Mouse (Mus musculus) hindbrain, embryonic 14.5 days (tissue): ENCODE measurements at regions not wholly inside any gene's neighbourhood (a gene's known extent, or its start where the extent isn't known, plus 50 kb on each side); places are given as distances from the start of the nearest gene placed in this dataset.
"Not testable (repeated sequence)": the region's sequence is repeated elsewhere in the genome, so short reads cannot be mapped to it uniquely, and the experiment has no call there.

Experiments used
- ATAC-seq: fragments of 200-750 bp; cut with Nextera tagmentation; 2 replicates; pipeline ENCODE4 v1.8.0; 2017; ENCODE audit warnings: moderate number of reproducible peaks, mild to moderate bottlenecking, moderate TSS enrichment, moderate library complexity; ENCODE audit not compliant: low FRiP score
- DNase-seq: peaks from one replicate; pipeline ENCODE4 v3.0.0-alpha.2; 2015; ENCODE audit warnings: low spot score
- H3K27ac ChIP-seq: fragments of 300-500 bp; sonication (generic); 2 replicates; pipeline ENCODE4 v1.5.1; 2014; ENCODE audit warnings: mild to moderate bottlenecking, moderate library complexity
- H3K27me3 ChIP-seq: fragments of 300-500 bp; sonication (generic); 2 replicates; pipeline ENCODE4 v1.6.1; 2014; ENCODE audit warnings: mild to moderate bottlenecking, low read length, mixed read lengths; ENCODE audit not compliant: control insufficient read depth, insufficient read depth
- H3K36me3 ChIP-seq: fragments of 300-500 bp; sonication (generic); replicated peaks from 2 replicates; pipeline ENCODE4 v1.6.1; 2014; ENCODE audit not compliant: control insufficient read depth, insufficient read depth
- H3K4me1 ChIP-seq: fragments of 300-500 bp; sonication (generic); replicated peaks from 2 replicates; pipeline ENCODE4 v1.6.1; 2014; ENCODE audit warnings: antibody characterized with exemption, low read length, mixed read lengths; ENCODE audit not compliant: control insufficient read depth, insufficient read depth
- H3K4me2 ChIP-seq: fragments of 300-500 bp; sonication (generic); replicated peaks from 2 replicates; pipeline ENCODE4 v1.6.1; 2014; ENCODE audit warnings: mild to moderate bottlenecking, moderate library complexity
- H3K4me3 ChIP-seq: fragments of 300-500 bp; sonication (generic); replicated peaks from 2 replicates; pipeline ENCODE4 v1.5.1; 2014; ENCODE audit warnings: mild to moderate bottlenecking, low read length
- H3K9ac ChIP-seq: fragments of 300-500 bp; sonication (generic); 2 replicates; pipeline ENCODE4 v1.6.1; 2014
- H3K9me3 ChIP-seq: fragments of 300-500 bp; sonication (generic); 2 replicates; pipeline ENCODE4 v1.6.1; 2016; ENCODE audit warnings: low read length; ENCODE audit not compliant: control insufficient read depth
- WGBS: fragments of 180-500 bp; shearing (Covaris S2); extraction: QIAGEN DNeasy Blood & Tissue Kit; methylation state at CpG from one replicate; pipeline ENCODE4 v1.1.7; 2014; 5-methylcytosine and 5-hydroxymethylcytosine counted together

DNA sequence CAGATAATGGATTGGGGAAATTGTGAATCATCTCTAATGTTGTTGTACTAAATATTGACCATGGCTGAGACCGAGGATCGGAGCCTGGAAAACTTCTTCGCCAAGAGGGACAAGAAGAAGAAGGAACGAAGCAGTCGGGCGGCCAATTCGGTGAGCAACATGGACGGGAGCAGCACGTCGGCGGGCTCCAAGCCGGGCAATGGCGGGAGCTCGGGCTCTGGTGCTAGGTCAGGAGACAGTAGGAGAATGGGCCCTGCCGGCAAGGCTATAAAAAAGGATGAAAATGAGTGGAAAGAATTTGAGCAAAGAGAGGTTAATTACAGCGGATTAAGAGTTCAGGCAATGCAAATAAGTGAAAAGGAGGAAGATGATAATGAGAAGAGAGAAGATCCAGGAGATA lies 55.0 kb upstream of the Zfp990 start:
- not testable (repeated sequence) for H3K9me3 ChIP-seq, H3K4me3 ChIP-seq, H3K27ac ChIP-seq, H3K36me3 ChIP-seq, H3K9ac ChIP-seq, H3K4me2 ChIP-seq, ATAC-seq, H3K27me3 ChIP-seq, DNase-seq, H3K4me1 ChIP-seq
- 92% methylated on average over 16 of the region's 16 CpGs for WGBS

DNA sequence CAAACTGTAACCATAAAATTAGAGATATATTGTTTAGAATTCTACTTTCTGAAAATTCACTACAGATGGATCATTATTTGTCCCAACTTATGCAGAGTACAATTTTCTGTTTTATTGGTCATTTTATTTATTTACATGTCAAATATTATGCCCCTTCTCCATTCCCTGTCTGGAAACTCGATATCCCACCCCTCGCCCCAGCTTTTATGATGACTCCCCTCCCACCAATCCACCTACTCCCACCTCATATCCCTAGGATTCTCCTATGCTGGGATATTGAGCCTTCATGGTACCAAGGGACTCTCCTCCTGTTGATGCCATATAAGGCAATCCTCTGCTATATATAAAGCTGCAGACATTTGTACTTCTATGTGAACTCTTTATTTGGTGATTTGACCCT lies 62.0 kb upstream of the Zfp990 start:
- Histone ChIP-seq H3K9ac (no peak overlapping the region), H3K4me3 (no peak overlapping the region), H3K27ac (no peak overlapping the region), H3K4me1 (no peaks in the 10 kb centered on the region), H3K9me3 (peaks cover 39% of the 10 kb centered on the region), H3K27me3 (no peaks in the 10 kb centered on the region), H3K4me2 (no peak overlapping the region), H3K36me3 (no peaks in the 10 kb centered on the region)
- no peak for ATAC-seq
- 79% methylated on average over 2 of the region's 2 CpGs for WGBS
- no peak for DNase-seq

DNA sequence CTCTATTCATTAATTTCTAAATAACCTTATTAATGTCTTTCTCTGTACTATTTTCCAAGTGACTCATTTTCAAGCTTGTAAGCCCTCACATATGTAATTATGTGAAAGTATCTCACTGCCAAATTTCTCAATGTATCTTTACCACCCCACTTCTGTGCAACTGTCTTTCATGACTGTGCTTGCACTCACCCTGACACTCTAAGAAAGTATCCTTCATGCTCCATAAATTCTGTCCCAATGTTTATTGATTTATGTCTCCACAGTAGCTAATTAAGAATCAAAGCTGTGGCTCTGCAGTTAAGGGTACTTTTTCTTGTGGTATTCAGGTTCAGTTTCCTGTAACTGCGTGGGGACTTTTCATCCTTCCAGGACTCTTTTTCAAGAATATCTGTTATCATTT lies 73.8 kb upstream of the Zfp990 start:
- H3K9me3 ChIP-seq: peaks cover 64% of the 10 kb centered on the region
- H3K27me3 ChIP-seq, H3K4me1 ChIP-seq, H3K9ac ChIP-seq, DNase-seq, H3K27ac ChIP-seq, ATAC-seq, H3K4me3 ChIP-seq, H3K36me3 ChIP-seq, H3K4me2 ChIP-seq: not testable (repeated sequence)
- WGBS: 92% methylated on average over 1 of the region's 1 CpGs

DNA sequence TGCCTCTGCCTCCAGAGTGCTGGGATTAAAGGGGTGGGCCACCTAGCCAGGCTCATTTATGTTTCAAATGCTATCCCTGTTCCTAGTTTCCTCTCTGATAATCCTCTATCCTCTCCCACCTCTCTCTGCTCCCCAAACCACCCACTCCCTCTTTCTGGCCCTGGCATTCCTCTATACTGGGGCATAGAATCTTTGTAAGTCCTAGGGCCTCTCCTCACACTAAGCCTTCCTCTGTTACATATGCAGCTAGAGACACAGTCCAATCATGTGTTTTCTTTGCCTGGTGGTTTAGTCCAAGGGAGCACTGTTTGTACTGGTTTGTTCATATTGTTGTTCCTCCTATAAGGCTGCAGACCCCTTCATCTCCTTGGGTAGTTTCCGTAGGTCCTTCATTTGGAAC lies 76.0 kb upstream of the Zfp990 start:
- no peak overlapping the region for H3K4me3 ChIP-seq
- DNase-seq: no peak
- no peak overlapping the region for H3K27ac ChIP-seq
- no peaks in the 10 kb centered on the region for H3K36me3 ChIP-seq
- no peaks in the 10 kb centered on the region for H3K4me1 ChIP-seq
- no peak overlapping the region for H3K9ac ChIP-seq
- H3K27me3 ChIP-seq: no peaks in the 10 kb centered on the region
- WGBS: 90% methylated on average over 1 of the region's 1 CpGs
- peaks cover 68% of the 10 kb centered on the region for H3K9me3 ChIP-seq
- no peak for ATAC-seq
- no peak overlapping the region for H3K4me2 ChIP-seq

DNA sequence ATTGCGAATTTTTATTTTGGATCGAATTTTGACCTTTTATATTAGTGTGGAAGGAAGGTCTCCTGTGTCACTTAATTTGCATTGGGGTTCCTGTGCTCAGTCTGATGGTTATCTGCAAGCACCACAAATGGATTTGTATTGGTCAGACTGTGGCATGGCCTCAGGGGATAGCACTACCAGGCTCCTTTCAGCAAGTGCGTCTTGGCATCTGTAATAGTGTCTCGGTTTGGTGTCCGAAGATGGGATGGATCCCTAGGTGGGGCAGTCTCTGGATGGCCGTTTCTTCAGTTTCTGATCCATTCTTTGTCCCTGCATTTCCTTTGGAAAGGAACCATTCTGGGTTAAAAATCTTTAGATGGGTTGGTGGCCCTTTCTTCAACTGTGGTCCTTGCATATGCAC lies 76.5 kb upstream of the Zfp990 start:
- Histone ChIP-seq H3K36me3 (no peaks in the 10 kb centered on the region), H3K27me3 (no peaks in the 10 kb centered on the region), H3K27ac (no peak overlapping the region), H3K9me3 (peaks cover 67% of the 10 kb centered on the region), H3K4me1 (no peaks in the 10 kb centered on the region), H3K4me2 (no peak overlapping the region), H3K4me3 (no peak overlapping the region), H3K9ac (no peak overlapping the region)
- ATAC-seq: no peak
- WGBS: 68% methylated on average over 6 of the region's 6 CpGs
- no peak for DNase-seq

DNA sequence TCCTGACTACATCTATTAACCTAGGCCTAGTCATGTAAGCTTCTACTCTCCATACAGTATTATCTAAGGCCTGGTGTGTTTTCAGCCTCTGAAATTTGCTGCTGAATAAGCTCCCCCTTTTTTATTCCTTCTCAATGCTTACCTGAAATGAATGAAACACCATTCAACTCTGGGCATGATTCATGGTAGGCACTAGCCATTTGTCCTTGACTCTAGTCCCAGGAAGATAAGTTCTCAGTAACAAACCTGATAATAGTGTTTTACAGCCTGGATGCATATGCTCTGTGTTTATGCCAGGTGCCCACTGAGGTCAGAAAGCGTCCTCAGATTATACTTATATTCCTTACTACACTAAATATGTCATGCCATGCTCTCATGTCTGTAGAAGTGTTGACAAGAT lies 77.3 kb upstream of the Zfp990 start:
- not testable (repeated sequence) for DNase-seq, H3K4me1 ChIP-seq, H3K27me3 ChIP-seq, H3K4me3 ChIP-seq, ATAC-seq, H3K9ac ChIP-seq, H3K36me3 ChIP-seq, H3K4me2 ChIP-seq, H3K27ac ChIP-seq
- WGBS: 50% methylated on average over 1 of the region's 1 CpGs
- peaks cover 67% of the 10 kb centered on the region for H3K9me3 ChIP-seq

DNA sequence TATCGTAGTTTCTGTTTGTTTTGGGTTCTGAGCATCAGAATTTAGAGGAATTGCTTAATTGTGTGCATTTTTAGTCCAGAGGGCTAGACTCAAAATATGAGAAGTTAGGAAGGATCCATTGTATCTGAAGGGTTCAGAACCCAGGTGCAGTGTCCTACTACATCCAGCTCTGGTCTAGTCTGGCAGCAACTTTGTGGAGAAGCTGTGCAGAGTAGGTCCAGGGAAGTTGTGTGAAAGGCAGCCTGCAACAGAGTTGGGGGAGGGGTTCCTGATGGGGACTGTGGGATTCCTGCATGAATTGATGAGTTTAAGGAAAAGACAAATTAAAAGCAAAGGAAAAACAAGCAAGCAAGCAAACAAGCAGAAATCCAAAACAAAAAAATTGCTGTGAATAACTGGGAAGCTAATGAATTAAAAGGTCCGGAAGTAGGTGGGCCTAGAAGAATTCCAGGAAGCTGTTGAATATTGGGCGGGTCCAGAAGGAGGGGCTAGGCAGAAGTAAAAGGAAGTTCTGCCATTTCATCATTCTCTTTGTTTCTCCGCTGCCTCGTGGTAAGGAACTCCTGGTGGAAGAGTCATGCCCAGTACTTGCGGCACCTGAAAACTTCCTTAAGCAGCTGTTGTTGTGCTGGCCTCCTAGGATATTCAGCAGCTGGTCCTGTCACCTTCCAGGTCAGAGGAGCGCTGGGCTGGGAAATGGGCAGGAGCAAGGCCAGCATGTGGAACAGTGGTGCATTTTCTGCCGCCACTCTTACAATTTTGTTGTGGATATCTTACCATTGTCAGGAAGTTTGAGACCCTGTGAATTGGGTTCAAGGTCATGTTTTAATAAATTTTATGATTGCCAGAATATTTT lies 78.4 kb upstream of the Zfp990 start:
- no peak overlapping the region for H3K4me3 ChIP-seq
- no peak for ATAC-seq
- H3K27ac ChIP-seq: no peak overlapping the region
- no peaks in the 10 kb centered on the region for H3K27me3 ChIP-seq
- 70% methylated on average over 8 of the region's 8 CpGs for WGBS
- H3K4me1 ChIP-seq: no peaks in the 10 kb centered on the region
- H3K9me3 ChIP-seq: peaks cover 58% of the 10 kb centered on the region
- H3K4me2 ChIP-seq: no peak overlapping the region
- DNase-seq: no peak
- H3K36me3 ChIP-seq: no peaks in the 10 kb centered on the region
- H3K9ac ChIP-seq: no peak overlapping the region

DNA sequence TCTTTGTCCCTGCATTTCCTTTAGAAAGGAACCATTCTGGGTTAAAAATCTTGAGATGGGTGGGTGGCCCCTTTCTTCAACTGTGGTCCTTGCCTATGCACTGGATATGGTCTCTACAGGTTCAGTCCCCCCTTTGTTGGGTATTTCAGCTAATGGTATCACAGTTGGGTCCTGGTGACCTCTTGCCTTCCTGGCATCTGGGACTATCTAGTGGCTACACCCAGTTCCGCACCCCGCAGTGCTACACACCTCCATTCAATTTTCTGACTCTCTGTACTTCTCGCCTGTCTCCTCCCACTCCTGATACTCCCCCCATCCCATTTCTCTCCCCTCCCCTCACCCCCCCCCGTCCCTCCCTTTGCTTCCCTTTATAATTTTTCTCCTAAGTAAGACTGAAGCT lies 92.7 kb upstream of the Zfp990 start:
- not testable (repeated sequence) for H3K9me3 ChIP-seq, H3K27ac ChIP-seq, H3K27me3 ChIP-seq, H3K4me3 ChIP-seq, H3K4me2 ChIP-seq, H3K4me1 ChIP-seq, H3K9ac ChIP-seq, ATAC-seq, DNase-seq, H3K36me3 ChIP-seq
- 76% methylated on average over 4 of the region's 4 CpGs for WGBS

DNA sequence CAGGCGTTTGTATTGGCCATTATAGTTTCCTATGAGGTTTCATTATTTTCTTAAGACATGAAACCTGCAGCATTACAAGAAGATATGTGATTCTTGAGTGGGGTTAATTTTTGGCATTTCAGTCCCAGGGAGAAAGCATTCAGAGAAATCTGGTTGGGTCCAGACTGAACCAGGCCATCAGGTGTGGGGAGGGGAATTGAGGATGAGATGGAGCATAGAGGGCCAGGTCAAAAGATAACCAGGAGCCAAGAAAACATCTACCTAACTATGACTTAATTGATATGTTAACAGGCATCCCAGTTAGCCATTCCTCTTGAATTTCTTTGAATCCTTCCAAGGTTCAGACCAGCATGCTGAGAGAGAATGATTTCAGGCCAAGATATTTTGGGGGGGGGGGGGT lies 96.2 kb upstream of the Tnfrsf8 start:
- no peak for ATAC-seq
- Histone ChIP-seq H3K9me3 (0 out of 2 replicates have a peak, but pooled peaks cover 17% of the 10 kb centered on the region), H3K4me1 (no peaks in the 10 kb centered on the region), H3K4me3 (no peak overlapping the region), H3K4me2 (no peak overlapping the region), H3K36me3 (no peaks in the 10 kb centered on the region), H3K27me3 (no peaks in the 10 kb centered on the region), H3K9ac (no peak overlapping the region), H3K27ac (no peak overlapping the region)
- DNase-seq: no peak
- 62% methylated on average over 1 of the region's 1 CpGs for whole genome bisulfite sequencing
